Mouse (Mus musculus): ENCODE measurements around the gene Mcub.

DNA sequence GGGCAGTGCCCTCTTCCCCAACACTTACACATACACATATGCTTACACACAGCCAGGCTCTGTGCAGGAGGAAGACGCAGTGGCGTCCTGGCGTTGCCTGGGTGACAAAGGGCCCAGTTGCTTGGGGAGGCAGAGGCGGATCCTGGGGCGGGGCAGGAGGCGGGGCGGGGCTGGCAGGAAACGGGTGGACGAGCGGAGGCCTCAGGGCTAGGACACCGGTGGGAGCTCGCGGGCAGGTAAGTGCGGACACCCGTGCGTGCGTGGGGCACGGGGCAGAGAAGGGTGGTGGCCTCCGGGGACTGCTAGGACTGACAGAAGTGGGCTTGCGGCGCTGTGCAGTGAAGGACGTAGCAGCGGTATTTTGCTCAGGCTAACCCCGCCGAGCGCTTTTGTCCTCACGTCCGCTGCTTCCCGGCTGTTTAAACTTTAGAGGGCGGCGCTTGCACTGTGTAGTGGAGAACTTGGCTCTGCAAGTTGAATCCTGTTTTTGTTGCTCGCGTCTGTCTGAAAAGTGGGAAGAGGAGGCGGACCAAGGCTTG lies 68.7 kb downstream of the Mcub start, which contains the start of gene Casp6:
- TF ChIP-seq EP300 (optimal IDR thresholded peaks at IDR 0.05) = no peak
- TF ChIP-seq CTCF (IDR thresholded peaks at IDR 0.05; ENCODE audit: low read depth) = no peak

Data from stomach, postnatal 0 days (tissue).